Mouse (Mus musculus) kidney, adult 2 months (tissue): ENCODE measurements at regions not wholly inside any gene's neighbourhood (a gene's known extent, or its start where the extent isn't known, plus 50 kb on each side); places are given as distances from the start of the nearest gene placed in this dataset.

Experiments used
- CTCF ChIP-seq: fragments of 200-500 bp; conservative IDR thresholded peaks from 2 replicates; pipeline ENCODE4 v1.5.1; 2011; ENCODE audit warnings: low read depth, mild to moderate bottlenecking, control low read depth, low read length, moderate library complexity, mixed read lengths; ENCODE audit not compliant: insufficient read depth, insufficient read length
- POLR2A ChIP-seq: fragments of 200-500 bp; IDR thresholded peaks from one replicate; pipeline ENCODE4 v1.6.1; 2011; ENCODE audit warnings: low read depth, low read length, control low read depth

GRCm38 (mm10) chr11:111568876-111569275 is 502.9 kb downstream of the Kcnj2 start:
- no peak for TF ChIP-seq CTCF
- TF ChIP-seq POLR2A, result no peak
